ENCODE assay signal across 11 mouse cellular contexts in genomic region chr7:109541609-109542363, GRCm38 (mm10). TPM values are rescaled to one million over a fixed set of nuclear protein-coding genes. Genes with fewer than 3 reads are reported as not detected.
DNase-seq lines count a peak whose midpoint lies in the region; ATAC-seq and TF ChIP-seq lines count a peak whose summit lies in the region.
"Had no signal": no experiment of that assay in that cellular context is flagged by ENCODE, and none has a peak within 500 bp of the region (broad histone marks: within the 10 kb centered on the region; RNA-seq: fewer than 3 reads in every experiment).

No protein-coding gene starts in this region.

- no peak overlapping the region for H3K9ac ChIP-seq in midbrain, embryonic 11.5 days (ENCODE audit: low read length)
- no peak overlapping the region for H3K9ac ChIP-seq in midbrain, embryonic 13.5 days (replicated peaks)
- H3K9ac ChIP-seq: hindbrain, embryonic 13.5 days had no signal

- no peak overlapping the region for H3K4me3 ChIP-seq in cerebellum, adult 2 months (replicated peaks; ENCODE audit: insufficient read depth, low read depth, low read length)
- no peak overlapping the region for H3K4me3 ChIP-seq in midbrain, embryonic 11.5 days (ENCODE audit: low read depth, low read length)
- H3K4me3 ChIP-seq in midbrain, embryonic 13.5 days (replicated peaks), result no peak overlapping the region
- H3K4me3 ChIP-seq: hindbrain, embryonic 13.5 days had no signal

- H3K4me2 ChIP-seq in midbrain, embryonic 11.5 days, result no peak overlapping the region
- H3K4me2 ChIP-seq in midbrain, embryonic 13.5 days (replicated peaks), result no peak overlapping the region
- H3K4me2 ChIP-seq: hindbrain, embryonic 13.5 days had no signal

- no peak for DNase-seq in cerebellum, adult 2 months
- DNase-seq in cerebellum, adult 11-12 months, result no peak
- peak; percentile 33 for DNase-seq in kidney, adult 9 months
- no peak for DNase-seq in kidney, postnatal 25 days
- DNase-seq in midbrain, embryonic 11.5 days (ENCODE audit: low spot score, missing footprints), result peak; percentile 57
- DNase-seq in ovary, postnatal 36 days (ENCODE audit: low spot score), result no peak
- no peak for DNase-seq in thymus, postnatal 0 days (ENCODE audit: low spot score)
- DNase-seq: cerebellum, adult 9-11 months; right cerebral cortex, adult 18-20 months had no signal

- H3K9me3 ChIP-seq in midbrain, embryonic 11.5 days (ENCODE audit: control insufficient read depth, low read length), result no peaks in the 10 kb centered on the region
- no peaks in the 10 kb centered on the region for H3K9me3 ChIP-seq in midbrain, embryonic 13.5 days
- H3K9me3 ChIP-seq: hindbrain, embryonic 13.5 days had no signal

- H3K27me3 ChIP-seq in cerebellum, adult 2 months (ENCODE audit: control insufficient read depth, insufficient read depth, low read length), result no peaks in the 10 kb centered on the region
- no peaks in the 10 kb centered on the region for H3K27me3 ChIP-seq in midbrain, embryonic 11.5 days (ENCODE audit: control insufficient read depth, insufficient read depth, low read length)
- H3K27me3 ChIP-seq in midbrain, embryonic 13.5 days, result no peaks in the 10 kb centered on the region
- H3K27me3 ChIP-seq: hindbrain, embryonic 13.5 days had no signal

- no peak for TF ChIP-seq POLR2A in cerebellum, adult 2 months (IDR thresholded peaks at IDR 0.05; ENCODE audit: borderline replicate concordance, insufficient read depth, low read length)

- H3K27ac ChIP-seq in cerebellum, adult 2 months (ENCODE audit: insufficient read depth, low read length), result peak overlapping the region; percentile 27; the same call in 1 of the 2 replicates
- H3K27ac ChIP-seq in midbrain, embryonic 11.5 days (ENCODE audit: low read depth, low read length), result no peak overlapping the region
- no peak overlapping the region for H3K27ac ChIP-seq in midbrain, embryonic 13.5 days
- H3K27ac ChIP-seq: hindbrain, embryonic 13.5 days had no signal

- H3K4me1 ChIP-seq in cerebellum, adult 2 months (ENCODE audit: control insufficient read depth, insufficient read depth, low read length), result peaks cover 2% of the 10 kb centered on the region
- no peaks in the 10 kb centered on the region for H3K4me1 ChIP-seq in midbrain, embryonic 11.5 days (ENCODE audit: control insufficient read depth, insufficient read depth, low read length)
- peaks cover 1% of the 10 kb centered on the region; the same call in 1 of the 2 replicates for H3K4me1 ChIP-seq in midbrain, embryonic 13.5 days (replicated peaks)

- 88% methylated on average over 10 of the region's 10 CpGs for WGBS in cerebellum, adult 2 months
- 88% methylated on average over 10 of the region's 10 CpGs for WGBS in midbrain, embryonic 11.5 days
- 94% methylated on average over 10 of the region's 10 CpGs for WGBS in midbrain, embryonic 13.5 days

- H3K36me3 ChIP-seq in midbrain, embryonic 11.5 days (ENCODE audit: control insufficient read depth, insufficient read depth, low read length), result no peaks in the 10 kb centered on the region
- peaks cover 20% of the 10 kb centered on the region for H3K36me3 ChIP-seq in midbrain, embryonic 13.5 days

- ATAC-seq in midbrain, embryonic 11.5 days (ENCODE audit: low FRiP score), result no peak
- no peak for ATAC-seq in midbrain, embryonic 13.5 days

- TF ChIP-seq CTCF in cerebellum, adult 2 months (IDR thresholded peaks at IDR 0.05; ENCODE audit: borderline replicate concordance, insufficient read depth, low read depth, low read length), result no peak

RNA-seq across cellular contexts. Expression of gene Rpl27a, which starts 22.8 kb away (rescaled TPM):
- 299 and 318 TPM in 2 replicates for polyA plus RNA-seq in cerebellum, adult 2 months (2012; rRNA removed)
- 116 and 127 TPM in 2 replicates for polyA plus RNA-seq in midbrain, embryonic 11.5 days (2014; fragmentation: Nextera tagmentation; extraction: Ambion mirVana)
- polyA plus RNA-seq in midbrain, embryonic 13.5 days (2015; fragmentation: Nextera tagmentation; extraction: Ambion mirVana), result 85.2 TPM in 2 replicates
- 171 and 173 TPM in 2 replicates for polyA plus RNA-seq in thymus, postnatal 0 days (2015; fragmentation: Nextera tagmentation; extraction: Ambion mirVana)

RNA-seq across cellular contexts. Expression of gene Trim66, which starts 33.9 kb away (rescaled TPM):
- 11.3 and 11.6 TPM in 2 replicates for polyA plus RNA-seq in cerebellum, adult 2 months (2012; rRNA removed)
- polyA plus RNA-seq in midbrain, embryonic 11.5 days (2014; fragmentation: Nextera tagmentation; extraction: Ambion mirVana), result 0.29 and 0.40 TPM in 2 replicates
- 0.40 and 0.46 TPM in 2 replicates for polyA plus RNA-seq in midbrain, embryonic 13.5 days (2015; fragmentation: Nextera tagmentation; extraction: Ambion mirVana)
- 0.03 and 0.07 TPM in 2 replicates for polyA plus RNA-seq in thymus, postnatal 0 days (2015; fragmentation: Nextera tagmentation; extraction: Ambion mirVana)

Comparison
In these comparisons a context has a peak if more than half of its experiments do, and no peak if none do; other contexts are left out.
1. DNase-seq: peak in kidney, adult 9 months (single experiment) and midbrain, embryonic 11.5 days (single experiment); none in cerebellum, adult 2 months (0 of 2), cerebellum, adult 11-12 months (single experiment), kidney, postnatal 25 days (0 of 2), ovary, postnatal 36 days (single experiment) and thymus, postnatal 0 days (single experiment).